Mouse (Mus musculus) brain, adult 2 months (tissue): Measurements from ENCODE around the gene Tnks2.

Experiments used
- DNase-seq: peaks from one replicate; pipeline ENCODE4 v3.0.0; 2011; ENCODE audit warnings: low read depth, low spot score

Gene Tnks2

GRCm38 (mm10) chr19:36932613-36933012, 98.6 kb downstream of the Tnks2 start:
- peak; percentile 28 for DNase-seq

- DNase-seq, result no peak
Measured at GRCm38 (mm10) chr19:36936285-36936684, 102.3 kb downstream of the Tnks2 start.

- no peak for DNase-seq
Measured at GRCm38 (mm10) chr19:36938008-36938407, 104.0 kb downstream of the Tnks2 start.

GRCm38 (mm10) chr19:36940064-36940463, 106.0 kb downstream of the Tnks2 start:
- DNase-seq, result peak; percentile 35
